Mouse (Mus musculus): ENCODE results near the gene Gprc5b. TPM values are rescaled to one million over a fixed set of nuclear protein-coding genes. Genes with fewer than 3 reads are reported as not detected.

Gprc5b gene
- total RNA-seq, 2 experiments from 2014 or later: 53.3 to 66.6 TPM

Other genes with a start within 250 kb of the Gprc5b start
- gene Iqck, start 139.5 kb downstream of the Gprc5b start, total RNA-seq (2021): 10 to 100 TPM; 17.3 to 18.2 TPM
- gene Knop1, start 139.0 kb downstream of the Gprc5b start, total RNA-seq (2021): 10 to 100 TPM; 66.2 to 72.6 TPM
- gene Gpr139, start 189.4 kb upstream of the Gprc5b start, total RNA-seq (2021): under 1 TPM in 1 of 2 experiments, not detected in 1; 0.06 TPM

All from adrenal gland, postnatal 4 days (tissue).